Mouse (Mus musculus) MEL (cell line): ENCODE results near the gene Myo3b. TPM values are rescaled to one million over a fixed set of nuclear protein-coding genes. Genes with fewer than 3 reads are reported as not detected.

Experiments used
- DNase-seq: peaks from one replicate; pipeline ENCODE4 v3.0.0; 2011; ENCODE audit warnings: low read depth, low spot score
- H3K27ac ChIP-seq: 2 replicates; pipeline ENCODE4 v1.5.1; 2012; ENCODE audit warnings: low read depth, mild to moderate bottlenecking, control low read depth, low read length, moderate library complexity; ENCODE audit not compliant: control insufficient read depth
- H3K27me3 ChIP-seq, 2 experiments: fragments of 150-350 bp in 1 of 2; sonication (generic) in 1 of 2; 2 replicates each; pipeline ENCODE4 v1.6.1; 2012; ENCODE audit warnings: low read length in 2 of 2, mild to moderate bottlenecking in 2 of 2, improper control_type of control experiment in 1 of 2, moderate library complexity in 1 of 2; ENCODE audit not compliant: insufficient read depth in 2 of 2, control insufficient read depth in 1 of 2
- H3K36me3 ChIP-seq, 2 experiments: 2 replicates each; pipeline ENCODE4 v1.6.1; 2012 to 2014; ENCODE audit warnings: low read length in 2 of 2, improper control_type of control experiment in 1 of 2, inconsistent platforms in 1 of 2, mild to moderate bottlenecking in 1 of 2; ENCODE audit not compliant: insufficient read depth in 2 of 2, control insufficient read depth in 1 of 2
- H3K4me1 ChIP-seq, 2 experiments: fragments of 150-350 bp in 1 of 2; sonication (generic) in 1 of 2; 2 replicates each; pipeline ENCODE4 v1.6.1; 2012; ENCODE audit warnings: low read length in 2 of 2, improper control_type of control experiment in 1 of 2, mild to moderate bottlenecking in 1 of 2; ENCODE audit not compliant: insufficient read depth in 2 of 2, control insufficient read depth in 1 of 2
- H3K4me3 ChIP-seq, 2 experiments: fragments of 150-350 bp in 1 of 2; sonication (generic) in 1 of 2; 2 replicates each; pipeline ENCODE4 v1.5.1; 2012; ENCODE audit warnings: low read depth in 2 of 2, low read length in 2 of 2, mild to moderate bottlenecking in 2 of 2, moderate library complexity in 2 of 2, control low read depth in 1 of 2, improper control_type of control experiment in 1 of 2; ENCODE audit not compliant: control insufficient read depth in 1 of 2, insufficient read depth in 1 of 2
- H3K79me2 ChIP-seq: 2 replicates; pipeline ENCODE4 v1.6.1; 2012; ENCODE audit warnings: mild to moderate bottlenecking, low read length, moderate library complexity; ENCODE audit not compliant: control insufficient read depth, poor library complexity, insufficient read depth
- H3K9ac ChIP-seq: 2 replicates; pipeline ENCODE4 v1.6.1; 2012; ENCODE audit warnings: low read depth, mild to moderate bottlenecking, control low read depth, low read length, moderate library complexity; ENCODE audit not compliant: control insufficient read depth, poor library complexity, severe bottlenecking
- H3K9me3 ChIP-seq: fragments of 150-350 bp; sonication (generic); replicated peaks from 2 replicates; pipeline ENCODE4 v1.6.1; 2012; ENCODE audit warnings: mild to moderate bottlenecking, low read length, improper control_type of control experiment, moderate library complexity; ENCODE audit not compliant: insufficient read depth
- BHLHE40 ChIP-seq: IDR thresholded peaks from 2 replicates; pipeline ENCODE4 v1.6.1; 2012; ENCODE audit warnings: low read depth, mild to moderate bottlenecking, inconsistent platforms, low read length, improper control_type of control experiment, borderline replicate concordance
- ETS1 ChIP-seq: IDR thresholded peaks from 2 replicates; pipeline ENCODE4 v1.6.1; 2012; ENCODE audit warnings: low read depth, mild to moderate bottlenecking, inconsistent platforms, low read length, improper control_type of control experiment, moderate library complexity
- MYC ChIP-seq: IDR thresholded peaks from 2 replicates; pipeline ENCODE4 v1.6.1; 2011; ENCODE audit warnings: low read depth, mild to moderate bottlenecking, low read length, improper control_type of control experiment, moderate library complexity
- RAD21 ChIP-seq: IDR thresholded peaks from 2 replicates; pipeline ENCODE4 v1.6.1; 2011; ENCODE audit warnings: mild to moderate bottlenecking, low read depth, low read length, improper control_type of control experiment
- SIN3A ChIP-seq: IDR thresholded peaks from 2 replicates; pipeline ENCODE4 v1.6.1; 2012; ENCODE audit warnings: low read length, improper control_type of control experiment, inconsistent platforms
- SMC3 ChIP-seq: IDR thresholded peaks from 2 replicates; pipeline ENCODE4 v1.6.1; 2011; ENCODE audit warnings: low read depth, low read length, improper control_type of control experiment
- TAL1 ChIP-seq: IDR thresholded peaks from 2 replicates; pipeline ENCODE4 v1.6.1; 2012; ENCODE audit warnings: mild to moderate bottlenecking, inconsistent platforms, low read length, moderate library complexity, mixed read lengths
- USF1 ChIP-seq: IDR thresholded peaks from 2 replicates; pipeline ENCODE4 v1.6.1; 2014; ENCODE audit warnings: low read depth, mild to moderate bottlenecking, inconsistent platforms, low read length, improper control_type of control experiment, moderate library complexity
- ZC3H11A ChIP-seq: IDR thresholded peaks from 2 replicates; pipeline ENCODE4 v1.6.1; 2012; ENCODE audit warnings: low read depth, mild to moderate bottlenecking, inconsistent platforms, low read length, improper control_type of control experiment
- ZMIZ1 ChIP-seq: IDR thresholded peaks from 2 replicates; pipeline ENCODE4 v1.6.1; 2012; ENCODE audit warnings: low read depth, mild to moderate bottlenecking, inconsistent platforms, low read length, improper control_type of control experiment, moderate library complexity
- ZNF384 ChIP-seq: IDR thresholded peaks from 2 replicates; pipeline ENCODE4 v1.6.1; 2012; ENCODE audit warnings: low read depth, mild to moderate bottlenecking, inconsistent platforms, low read length, improper control_type of control experiment
- polyA plus RNA-seq, 2 experiments: library from polyadenylated mRNA; stranded (reverse) in 1 of 2; unstranded in 1 of 2; fragments of >175 nt in 1 of 2; fragments of >200 nt in 1 of 2; gene quantifications; 2 replicates each; pipeline versions ENCODE4 v1.2.1 to v1.2.4; 2012; ENCODE audit warnings: low replicate concordance in 2 of 2, low read depth in 1 of 2; ENCODE audit not compliant: insufficient read length in 2 of 2, insufficient read depth in 1 of 2, missing spikeins in 1 of 2
- total RNA-seq: library from RNA; depleted of rRNA; stranded (reverse); fragments of 300-350 nt; gene quantifications from 2 replicates; pipeline ENCODE4 v1.2.3, GENCODE M21; 2012

Myo3b gene
- total and polyA plus RNA-seq, 3 experiments: not detected

GRCm38 (mm10) chr2:70137226-70137998 is 98.5 kb downstream of the Myo3b start:
- TF ChIP-seq USF1: no peak
- TF ChIP-seq ZNF384: no peak
- no peak for TF ChIP-seq MYC
- no peak for TF ChIP-seq ZMIZ1
- no peak for TF ChIP-seq SMC3
- no peak for TF ChIP-seq ZC3H11A

GRCm38 (mm10) chr2:70143543-70144188 is 104.7 kb downstream of the Myo3b start:
- Histone ChIP-seq H3K79me2 (no peaks in the 10 kb centered on the region), H3K4me3 (no peak overlapping the region), H3K27me3 (no peaks in the 10 kb centered on the region), H3K9ac (no peak overlapping the region), H3K27ac (no peak overlapping the region), H3K36me3 (no peaks in the 10 kb centered on the region), H3K4me1 (no peaks in the 10 kb centered on the region), H3K9me3 (no peaks in the 10 kb centered on the region)
- TF ChIP-seq TAL1 (no peak), ETS1 (no peak), ZC3H11A (no peak), USF1 (no peak), BHLHE40 (no peak)
- no peak for DNase-seq

More at GRCm38 (mm10) chr2:70137226-70137998, 98.5 kb downstream of the Myo3b start:
- H3K27ac ChIP-seq: no peak overlapping the region
- H3K27me3 ChIP-seq: peaks cover 0 to 4% of the 10 kb centered on the region in 2 experiments; a peak in 2 of 4 replicates
- H3K4me3 ChIP-seq: no peak overlapping the region
- H3K9ac ChIP-seq: no peak overlapping the region
- no peaks in the 10 kb centered on the region for H3K9me3 ChIP-seq
- no peak for DNase-seq
- no peaks in the 10 kb centered on the region for H3K79me2 ChIP-seq
- no peaks in the 10 kb centered on the region for H3K36me3 ChIP-seq
- no peaks in the 10 kb centered on the region for H3K4me1 ChIP-seq

- Histone ChIP-seq H3K9me3 (no peaks in the 10 kb centered on the region), H3K4me3 (no peak overlapping the region), H3K27me3 (no peaks in the 10 kb centered on the region), H3K4me1 (no peaks in the 10 kb centered on the region), H3K27ac (no peak overlapping the region), H3K79me2 (no peaks in the 10 kb centered on the region), H3K36me3 (no peaks in the 10 kb centered on the region), H3K9ac (no peak overlapping the region)
- DNase-seq: no peak
- TF ChIP-seq RAD21 (no peak), SIN3A (no peak)
These were observed 108.2 kb downstream of the Myo3b start for GRCm38 (mm10) chr2:70146993-70147581.
